Mouse (Mus musculus) liver, embryonic 12.5 days (tissue): ENCODE measurements around the gene Tnfrsf11a. TPM values are rescaled to one million over a fixed set of nuclear protein-coding genes. Genes with fewer than 3 reads are reported as not detected.
A peak's percentile ranks its signal among the peaks of the same experiment; 100 is the strongest.

ENCODE experiments used
- ATAC-seq: fragments of 200-750 bp; cut with Nextera tagmentation; 2 replicates; pipeline ENCODE4 v1.8.0; 2017; ENCODE audit warnings: moderate number of reproducible peaks, mild to moderate bottlenecking, moderate library complexity
- H3K27ac ChIP-seq: fragments of 300-500 bp; sonication (generic); 2 replicates; pipeline ENCODE4 v1.5.1; 2016; ENCODE audit warnings: mild to moderate bottlenecking
- H3K27me3 ChIP-seq: fragments of 300-500 bp; sonication (generic); replicated peaks from 2 replicates; pipeline ENCODE4 v1.6.1; 2016; ENCODE audit warnings: mild to moderate bottlenecking, moderate library complexity
- H3K36me3 ChIP-seq: fragments of 300-500 bp; sonication (generic); 2 replicates; pipeline ENCODE4 v1.6.1; 2016; ENCODE audit warnings: mild to moderate bottlenecking, moderate library complexity
- H3K4me1 ChIP-seq: fragments of 300-500 bp; sonication (generic); 2 replicates; pipeline ENCODE4 v1.6.1; 2016
- H3K4me2 ChIP-seq: fragments of 300-500 bp; sonication (generic); 2 replicates; pipeline ENCODE4 v1.6.1; 2016; ENCODE audit warnings: mild to moderate bottlenecking, moderate library complexity
- H3K4me3 ChIP-seq: fragments of 300-500 bp; sonication (generic); 2 replicates; pipeline ENCODE4 v1.5.1; 2016; ENCODE audit warnings: mild to moderate bottlenecking, moderate library complexity
- H3K9ac ChIP-seq: fragments of 300-500 bp; sonication (generic); 2 replicates; pipeline ENCODE4 v1.6.1; 2016; ENCODE audit warnings: mild to moderate bottlenecking, moderate library complexity
- H3K9me3 ChIP-seq: fragments of 300-500 bp; sonication (generic); replicated peaks from 2 replicates; pipeline ENCODE4 v1.6.1; 2016; ENCODE audit warnings: mild to moderate bottlenecking, moderate library complexity
- WGBS: fragments of 180-500 bp; shearing (Covaris S2); methylation state at CpG from one replicate; pipeline ENCODE4 v1.1.7; 2016; ENCODE audit not compliant: insufficient replicate concordance; 5-methylcytosine and 5-hydroxymethylcytosine counted together
- polyA plus RNA-seq: library from polyadenylated mRNA; unstranded; fragments of >200 nt; fragmentation: Nextera tagmentation; extraction: Ambion mirVana; gene quantifications from 2 replicates; pipeline ENCODE4 v1.2.1, GENCODE M21; 2016

Gene Tnfrsf11a
- polyA plus RNA-seq, 1 experiment from 2014 or later: 0.63 TPM

GRCm38 (mm10) chr1:105843386-105843785 lies 62.9 kb downstream of the Tnfrsf11a start:
- no peak for ATAC-seq
- no peak overlapping the region for H3K4me3 ChIP-seq
- H3K27me3 ChIP-seq: peaks cover 42% of the 10 kb centered on the region
- no peaks in the 10 kb centered on the region; the same call in 1 of the 2 replicates for H3K4me1 ChIP-seq
- 10% methylated on average over 12 of the region's 12 CpGs for WGBS
- H3K27ac ChIP-seq: no peak overlapping the region
- H3K4me2 ChIP-seq: peak overlapping the region; percentile 15; the same call in 1 of the 2 replicates
- no peaks in the 10 kb centered on the region for H3K36me3 ChIP-seq
- no peak overlapping the region for H3K9ac ChIP-seq
- H3K9me3 ChIP-seq: no peaks in the 10 kb centered on the region

- Histone ChIP-seq H3K4me2 (no peak overlapping the region), H3K27ac (no peak overlapping the region), H3K27me3 (peaks cover 42% of the 10 kb centered on the region), H3K9ac (no peak overlapping the region), H3K4me3 (no peak overlapping the region), H3K9me3 (no peaks in the 10 kb centered on the region), H3K36me3 (no peaks in the 10 kb centered on the region), H3K4me1 (no peaks in the 10 kb centered on the region; the same call in 1 of the 2 replicates)
- 16% methylated on average over 2 of the region's 2 CpGs for WGBS
- ATAC-seq: no peak
Measured at GRCm38 (mm10) chr1:105843856-105844255, 63.3 kb downstream of the Tnfrsf11a start.

- no peak overlapping the region for H3K27ac ChIP-seq
- no peak for ATAC-seq
- peaks cover 42% of the 10 kb centered on the region for H3K27me3 ChIP-seq
- no peak overlapping the region for H3K9ac ChIP-seq
- WGBS: 9% methylated on average over 28 of the region's 28 CpGs
- no peaks in the 10 kb centered on the region for H3K36me3 ChIP-seq
- H3K4me1 ChIP-seq: no peaks in the 10 kb centered on the region; the same call in 1 of the 2 replicates
- H3K4me3 ChIP-seq: no peak overlapping the region
- H3K4me2 ChIP-seq: peak overlapping the region; percentile 38
- no peaks in the 10 kb centered on the region for H3K9me3 ChIP-seq
Measured at GRCm38 (mm10) chr1:105844341-105845006, 64.0 kb downstream of the Tnfrsf11a start.

DNA sequence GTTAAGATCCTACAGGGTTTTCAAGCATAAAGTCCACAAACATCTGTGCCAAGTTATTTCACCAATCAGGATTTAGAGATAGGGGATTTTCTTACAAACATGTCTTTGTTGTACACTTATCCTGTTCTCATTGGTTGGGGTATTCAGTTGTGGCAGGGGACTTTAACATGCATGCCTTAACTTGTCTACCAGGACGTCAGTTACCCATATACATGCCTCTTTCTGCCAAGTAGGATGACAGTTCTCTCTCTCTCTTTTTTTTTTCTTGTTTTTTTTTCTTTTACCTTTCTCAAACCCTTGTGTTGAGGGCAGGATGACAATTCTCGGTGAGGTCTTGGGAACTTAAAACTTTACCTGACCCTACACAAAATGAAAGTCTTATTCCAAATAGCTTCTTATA lies 65.9 kb downstream of the Tnfrsf11a start:
- Histone ChIP-seq H3K27me3 (peaks cover 38% of the 10 kb centered on the region), H3K4me3 (no peak overlapping the region), H3K27ac (no peak overlapping the region), H3K9me3 (no peaks in the 10 kb centered on the region), H3K4me1 (peaks cover 14% of the 10 kb centered on the region), H3K4me2 (no peak overlapping the region), H3K9ac (no peak overlapping the region), H3K36me3 (no peaks in the 10 kb centered on the region)
- WGBS: 63% methylated on average over 2 of the region's 2 CpGs
- no peak for ATAC-seq

DNA sequence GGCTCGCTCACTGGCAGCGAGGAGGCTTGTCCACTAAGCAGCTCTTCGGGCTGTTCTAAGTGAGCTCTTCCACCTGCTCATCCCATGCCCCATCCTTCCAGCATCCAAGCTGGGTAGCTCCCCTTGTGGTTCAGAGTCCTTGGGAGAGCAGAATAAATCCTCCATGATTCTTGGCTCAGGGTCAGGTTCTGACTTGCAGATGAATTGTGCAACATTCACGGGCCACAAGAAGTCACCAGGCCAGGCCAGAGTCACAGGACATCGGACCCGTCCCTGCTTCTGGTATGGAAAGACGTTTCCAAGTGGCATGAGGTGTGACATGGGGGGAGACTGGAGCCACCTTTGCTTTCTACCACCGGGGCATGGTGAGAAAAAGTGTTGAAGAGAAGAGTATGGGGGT lies 68.3 kb downstream of the Tnfrsf11a start:
- no peaks in the 10 kb centered on the region for H3K9me3 ChIP-seq
- no peaks in the 10 kb centered on the region for H3K36me3 ChIP-seq
- H3K27ac ChIP-seq: no peak overlapping the region
- no peak overlapping the region for H3K9ac ChIP-seq
- H3K27me3 ChIP-seq: peaks cover 20% of the 10 kb centered on the region
- no peak for ATAC-seq
- no peak overlapping the region for H3K4me3 ChIP-seq
- peaks cover 18% of the 10 kb centered on the region for H3K4me1 ChIP-seq
- WGBS: 73% methylated on average over 8 of the region's 8 CpGs
- no peak overlapping the region for H3K4me2 ChIP-seq

GRCm38 (mm10) chr1:105851341-105851740 lies 70.8 kb downstream of the Tnfrsf11a start:
- H3K27ac ChIP-seq: no peak overlapping the region
- ATAC-seq: peak; percentile 98
- H3K4me2 ChIP-seq: peak overlapping the region; percentile 16; the same call in 1 of the 2 replicates
- H3K36me3 ChIP-seq: no peaks in the 10 kb centered on the region
- no peaks in the 10 kb centered on the region for H3K27me3 ChIP-seq
- H3K9ac ChIP-seq: no peak overlapping the region
- no peaks in the 10 kb centered on the region for H3K9me3 ChIP-seq
- 23% methylated on average over 2 of the region's 2 CpGs for whole genome bisulfite sequencing
- no peak overlapping the region for H3K4me3 ChIP-seq
- H3K4me1 ChIP-seq: peaks cover 18% of the 10 kb centered on the region

DNA sequence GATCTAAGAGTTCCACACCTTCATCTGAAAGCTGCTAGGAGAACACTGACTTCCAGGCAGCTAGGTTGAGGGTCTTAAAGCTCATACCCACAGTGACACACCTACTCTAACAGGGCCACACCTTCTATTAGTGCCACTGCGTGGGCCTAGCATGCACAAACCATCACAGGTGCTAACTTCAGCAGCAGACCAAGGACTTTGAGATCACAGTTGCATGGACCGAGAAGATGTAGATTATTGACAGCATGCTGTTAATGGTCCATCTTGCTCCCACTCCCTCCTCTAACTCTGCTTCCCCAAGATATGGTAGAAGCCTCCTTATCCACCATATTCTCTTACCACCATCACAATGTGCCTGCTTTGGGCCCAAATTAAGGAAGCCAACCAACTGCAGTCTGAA lies 79.2 kb downstream of the Tnfrsf11a start:
- H3K9me3 ChIP-seq: no peaks in the 10 kb centered on the region
- H3K36me3 ChIP-seq: no peaks in the 10 kb centered on the region
- ATAC-seq: no peak
- no peak overlapping the region for H3K9ac ChIP-seq
- no peak overlapping the region for H3K27ac ChIP-seq
- no peak overlapping the region for H3K4me3 ChIP-seq
- WGBS: 69% methylated on average over 2 of the region's 2 CpGs
- peaks cover 4% of the 10 kb centered on the region; the same call in 1 of the 2 replicates for H3K4me1 ChIP-seq
- H3K4me2 ChIP-seq: no peak overlapping the region
- H3K27me3 ChIP-seq: no peaks in the 10 kb centered on the region

GRCm38 (mm10) chr1:105876589-105876988 lies 96.1 kb downstream of the Tnfrsf11a start:
- Histone ChIP-seq H3K4me3 (no peak overlapping the region), H3K27ac (no peak overlapping the region), H3K9ac (no peak overlapping the region), H3K9me3 (no peaks in the 10 kb centered on the region), H3K27me3 (peaks cover 14% of the 10 kb centered on the region), H3K4me1 (0 out of 2 replicates have a peak, but pooled peaks cover 3% of the 10 kb centered on the region), H3K36me3 (no peaks in the 10 kb centered on the region), H3K4me2 (no peak overlapping the region)
- ATAC-seq: no peak
- WGBS: 70% methylated on average over 6 of the region's 6 CpGs

- peaks cover 14% of the 10 kb centered on the region for H3K27me3 ChIP-seq
- H3K4me1 ChIP-seq: 0 out of 2 replicates have a peak, but pooled peaks cover 3% of the 10 kb centered on the region
- WGBS: 61% methylated on average over 5 of the region's 5 CpGs
- no peaks in the 10 kb centered on the region for H3K9me3 ChIP-seq
- H3K4me2 ChIP-seq: no peak overlapping the region
- no peak overlapping the region for H3K4me3 ChIP-seq
- no peak overlapping the region for H3K27ac ChIP-seq
- ATAC-seq: no peak
- H3K9ac ChIP-seq: no peak overlapping the region
- no peaks in the 10 kb centered on the region for H3K36me3 ChIP-seq
Measured at GRCm38 (mm10) chr1:105877808-105878207, 97.3 kb downstream of the Tnfrsf11a start.

DNA sequence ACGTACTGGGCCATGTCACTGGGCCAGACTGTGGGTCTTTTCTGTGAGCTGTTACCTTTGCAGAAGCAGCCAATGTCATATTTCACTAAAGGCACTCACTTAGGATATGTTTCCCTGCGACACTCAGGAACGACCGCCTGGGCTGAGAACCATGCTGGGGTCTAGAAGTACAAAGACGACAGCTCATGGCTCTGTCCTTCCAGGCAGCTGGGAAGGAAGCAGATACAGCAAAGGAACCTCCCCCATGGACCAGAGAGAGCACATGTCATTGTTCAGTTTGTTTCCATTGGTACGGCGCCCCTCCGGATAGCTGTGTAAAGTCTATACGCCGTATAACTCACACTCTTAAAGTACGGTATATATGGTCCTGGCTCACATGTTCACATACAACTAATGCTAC lies 97.9 kb downstream of the Tnfrsf11a start:
- H3K36me3 ChIP-seq: no peaks in the 10 kb centered on the region
- peaks cover 14% of the 10 kb centered on the region for H3K27me3 ChIP-seq
- 74% methylated on average over 11 of the region's 11 CpGs for WGBS
- H3K9ac ChIP-seq: no peak overlapping the region
- no peak overlapping the region for H3K4me3 ChIP-seq
- H3K9me3 ChIP-seq: no peaks in the 10 kb centered on the region
- no peak for ATAC-seq
- H3K4me2 ChIP-seq: no peak overlapping the region
- H3K27ac ChIP-seq: no peak overlapping the region
- H3K4me1 ChIP-seq: 0 out of 2 replicates have a peak, but pooled peaks cover 3% of the 10 kb centered on the region

GRCm38 (mm10) chr1:105880555-105881304 lies 100.2 kb downstream of the Tnfrsf11a start:
- H3K4me3 ChIP-seq: peak overlapping the region; percentile 13; the same call in 1 of the 2 replicates
- WGBS: 31% methylated on average over 25 of the region's 25 CpGs

GRCm38 (mm10) chr1:105881466-105881865 lies 100.9 kb downstream of the Tnfrsf11a start:
- no peak overlapping the region for H3K4me3 ChIP-seq
- ATAC-seq: no peak
- no peak overlapping the region for H3K9ac ChIP-seq
- no peaks in the 10 kb centered on the region for H3K36me3 ChIP-seq
- no peak overlapping the region for H3K27ac ChIP-seq
- H3K4me2 ChIP-seq: no peak overlapping the region
- peaks cover 14% of the 10 kb centered on the region for H3K27me3 ChIP-seq
- H3K9me3 ChIP-seq: no peaks in the 10 kb centered on the region
- WGBS: 69% methylated on average over 7 of the region's 7 CpGs
- H3K4me1 ChIP-seq: 0 out of 2 replicates have a peak, but pooled peaks cover 3% of the 10 kb centered on the region

More at GRCm38 (mm10) chr1:105880555-105881304, 100.2 kb downstream of the Tnfrsf11a start:
- no peak; the same call in 1 of the 2 replicates for ATAC-seq
- Histone ChIP-seq H3K4me2 (peak overlapping the region; percentile 50), H3K4me1 (0 out of 2 replicates have a peak, but pooled peaks cover 3% of the 10 kb centered on the region), H3K9me3 (no peaks in the 10 kb centered on the region), H3K27ac (no peak overlapping the region), H3K27me3 (peaks cover 14% of the 10 kb centered on the region), H3K9ac (no peak overlapping the region), H3K36me3 (no peaks in the 10 kb centered on the region)
